Mouse (Mus musculus) brain, embryonic 14.5 days (tissue): ENCODE results near the gene Odf3b.

Source experiments
- CTCF ChIP-seq: fragments of 200-500 bp; IDR thresholded peaks from 2 replicates; pipeline ENCODE4 v1.5.1; 2012; ENCODE audit warnings: inconsistent platforms, mild to moderate bottlenecking, moderate library complexity, borderline replicate concordance; ENCODE audit not compliant: insufficient read depth, insufficient read length; ENCODE audit errors: extremely low read depth
- POLR2A ChIP-seq: fragments of 200-500 bp; IDR thresholded peaks from 2 replicates; pipeline ENCODE4 v1.6.1; 2012; ENCODE audit warnings: mild to moderate bottlenecking, inconsistent platforms, borderline replicate concordance; ENCODE audit not compliant: poor library complexity, insufficient read depth, insufficient read length, severe bottlenecking; ENCODE audit errors: extremely low read depth

DNA sequence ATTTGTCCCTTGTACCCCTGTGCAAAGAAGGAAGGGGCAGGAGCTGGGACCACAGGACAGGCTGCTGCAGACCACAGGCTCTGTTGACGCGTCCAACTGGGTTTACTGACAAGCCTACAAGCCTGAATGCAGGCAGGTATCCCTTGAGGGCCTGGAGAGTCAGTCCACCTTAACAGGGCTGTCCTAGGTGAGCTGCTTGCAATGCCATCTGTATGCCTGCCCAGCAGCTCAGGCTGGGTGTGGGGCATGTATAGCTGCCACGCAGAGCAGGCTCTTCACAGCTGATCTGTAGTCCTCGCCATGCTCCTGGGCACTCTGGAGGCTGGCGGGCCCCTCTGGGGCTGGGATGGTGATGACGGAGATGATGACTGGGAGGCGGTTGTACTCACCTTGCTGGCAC lies 5.5 kb upstream of the Odf3b start, which contains the start of gene Klhdc7b:
- TF ChIP-seq CTCF = no peak
- no peak for TF ChIP-seq POLR2A
